Mouse (Mus musculus): ENCODE measurements around the gene Ube2v1.
"Not testable (repeated sequence)": the region's sequence is repeated elsewhere in the genome, so short reads cannot be mapped to it uniquely, and the experiment has no call there.

Ube2v1 gene

DNA sequence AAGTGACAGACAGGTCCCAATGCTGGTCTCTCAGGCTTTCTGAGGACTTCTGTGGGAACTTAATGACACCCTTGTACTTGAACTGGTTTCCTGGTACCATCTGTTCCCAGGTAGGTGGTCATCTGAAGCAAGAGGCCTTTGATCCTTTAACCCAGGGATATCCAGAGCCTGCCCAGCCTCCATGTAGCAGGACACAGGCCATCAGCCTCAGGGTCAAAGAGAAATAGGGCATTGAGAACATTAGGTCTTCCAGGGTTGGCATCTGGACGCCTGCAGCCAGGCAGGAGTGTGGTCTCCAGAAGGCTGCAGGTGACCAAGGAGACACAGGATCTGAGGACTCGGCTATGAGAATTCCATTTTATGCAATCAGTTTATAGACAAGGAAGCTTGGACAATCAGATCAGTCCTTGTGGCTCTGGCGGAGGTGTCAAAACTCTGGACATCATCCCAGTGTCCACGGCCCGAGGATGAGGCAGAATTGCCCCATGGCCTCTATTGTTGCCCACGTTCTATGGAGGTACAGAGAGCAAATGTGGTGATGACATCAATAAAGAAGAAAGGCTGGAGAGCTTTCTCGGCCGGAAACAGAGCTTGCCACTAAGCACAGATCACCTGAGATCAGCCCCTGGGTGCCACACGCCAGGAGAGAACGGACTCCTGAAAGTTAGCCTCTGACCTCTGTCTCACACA lies 23.2 kb upstream of the Ube2v1 start:
- DNase-seq (ENCODE audit: low spot score in 2 of 2), result no peak

DNA sequence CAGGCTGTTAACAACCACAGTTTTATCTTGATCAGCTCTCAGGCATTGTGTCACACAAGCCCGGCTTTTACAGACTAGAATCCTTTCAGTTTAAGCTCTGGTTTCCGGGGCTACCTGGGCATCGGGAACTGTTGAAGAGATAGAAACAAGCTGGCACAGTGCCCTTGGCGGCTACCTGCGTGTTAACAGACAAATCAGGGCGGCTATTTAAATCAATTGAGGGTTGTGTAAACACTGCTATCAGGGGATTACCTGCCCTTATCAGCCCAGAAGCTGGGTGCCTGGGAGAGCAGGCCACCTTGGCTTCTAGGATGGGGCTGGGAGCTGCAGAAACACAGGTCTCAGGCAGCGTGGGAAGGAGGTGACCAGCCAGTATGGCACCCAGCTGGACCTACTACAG lies 20.8 kb upstream of the Ube2v1 start:
- no peak for DNase-seq (ENCODE audit: low spot score in 2 of 2)

DNA sequence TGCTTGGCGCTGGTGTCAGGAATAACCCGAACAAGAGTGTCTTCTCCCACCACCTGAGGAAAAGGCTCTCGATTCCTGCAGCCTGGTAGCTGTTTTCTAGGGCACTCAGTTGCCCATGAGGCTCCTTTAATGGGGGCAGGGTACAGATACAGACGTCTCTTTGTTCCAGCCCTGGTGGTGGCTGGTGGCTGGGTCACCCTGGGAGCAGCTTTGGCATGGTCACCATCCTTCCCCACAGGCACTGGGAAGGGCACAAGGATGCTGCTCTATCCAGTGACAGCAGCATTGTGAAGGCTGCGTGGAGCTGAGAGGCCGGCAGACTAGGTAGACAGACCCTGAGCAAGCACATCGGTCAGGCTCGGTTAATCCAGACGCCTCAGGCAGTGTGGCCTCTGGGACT lies 19.7 kb upstream of the Ube2v1 start:
- DNase-seq (ENCODE audit: low spot score in 2 of 2), result no peak

DNA sequence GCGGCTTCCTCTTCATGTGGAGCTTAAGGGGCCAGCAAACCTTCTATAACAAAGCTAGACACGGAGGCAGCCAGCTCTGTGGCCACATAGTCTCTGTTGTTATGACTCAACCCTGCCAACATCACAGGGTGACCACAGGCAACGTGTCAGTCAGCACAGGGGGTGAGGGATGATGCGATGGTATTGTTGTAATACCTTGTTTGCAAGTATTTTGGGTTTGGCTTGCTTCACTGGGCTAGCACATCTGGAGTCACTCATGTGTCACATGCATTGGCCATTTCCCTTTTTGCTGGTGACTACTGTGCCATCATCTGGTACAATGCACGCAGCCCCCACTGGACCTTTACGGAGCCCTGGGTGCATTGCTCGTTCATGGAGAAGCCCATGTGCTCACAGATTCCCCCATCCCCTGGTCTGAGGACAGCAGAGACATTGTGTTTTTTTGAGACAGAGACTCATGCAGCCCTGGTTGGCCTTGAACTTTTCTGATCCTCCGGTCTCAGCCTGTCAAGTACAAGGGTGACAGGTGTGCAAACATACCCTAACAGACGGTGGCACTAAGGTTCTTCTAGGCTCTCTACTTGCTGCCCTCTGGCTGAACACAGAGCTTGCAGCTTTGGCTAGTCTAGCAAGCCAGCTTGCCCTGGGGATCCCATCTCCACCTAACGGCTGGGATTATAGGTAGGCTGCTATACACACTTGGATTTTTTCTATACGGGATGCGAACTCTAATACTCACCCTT lies 17.6 kb upstream of the Ube2v1 start:
- DNase-seq (ENCODE audit: low spot score in 2 of 2), result no peak

DNA sequence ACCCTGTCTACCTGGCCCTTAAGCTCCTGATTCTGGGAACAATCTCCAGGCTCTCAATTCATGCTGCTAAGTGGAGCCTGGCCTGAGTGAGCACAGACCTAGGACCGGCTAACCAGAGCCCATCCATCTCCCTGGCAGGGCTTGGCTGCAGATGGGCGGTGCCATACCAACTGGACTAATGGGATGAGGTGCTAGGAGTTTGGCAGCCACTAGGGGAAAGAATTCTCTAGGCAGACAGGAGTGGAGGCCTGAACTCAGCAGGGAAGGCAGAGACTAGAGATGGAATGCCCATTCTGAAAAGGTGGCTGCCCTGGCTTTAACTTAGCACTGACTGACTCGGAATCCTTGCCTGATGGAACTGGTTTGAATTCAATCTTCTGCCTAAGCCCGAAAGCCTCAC lies 14.5 kb upstream of the Ube2v1 start:
- no peak for DNase-seq (ENCODE audit: low spot score in 2 of 2)

DNA sequence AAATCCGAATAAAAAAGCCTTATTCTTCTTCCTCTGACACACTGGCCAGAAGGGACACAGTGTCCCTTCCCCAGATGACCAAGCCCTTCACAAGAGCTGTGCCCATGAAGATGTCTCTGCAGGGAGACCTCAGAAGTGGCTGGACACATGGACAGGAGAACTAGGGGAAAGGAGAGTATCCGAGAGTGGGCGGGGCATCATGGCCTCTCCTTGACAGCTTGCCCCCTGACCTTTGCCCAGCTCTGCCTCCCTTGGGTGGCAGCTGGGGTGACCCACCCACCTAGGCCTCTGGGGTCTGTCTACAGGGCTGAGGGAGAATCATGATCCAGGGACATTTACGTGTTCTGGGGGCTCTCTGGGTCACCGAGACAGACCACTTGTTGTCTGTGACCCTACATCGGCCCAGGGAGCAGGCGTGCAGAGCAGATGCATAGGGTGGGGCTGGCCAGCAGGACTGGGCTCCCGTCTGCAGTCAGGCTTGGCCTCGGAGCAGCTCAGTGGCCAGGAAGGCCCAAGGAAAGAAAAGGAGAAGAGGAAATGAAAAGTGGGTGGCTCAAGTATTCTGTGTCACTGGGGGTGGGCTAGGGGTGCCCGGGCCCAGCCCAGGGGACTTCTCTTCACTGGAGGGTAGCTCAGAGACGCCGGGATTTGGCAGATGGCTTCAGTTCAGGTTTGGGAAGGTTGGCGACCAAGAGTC lies 11.6 kb upstream of the Ube2v1 start:
- not testable (repeated sequence) for DNase-seq (ENCODE audit: low spot score in 2 of 2)

DNA sequence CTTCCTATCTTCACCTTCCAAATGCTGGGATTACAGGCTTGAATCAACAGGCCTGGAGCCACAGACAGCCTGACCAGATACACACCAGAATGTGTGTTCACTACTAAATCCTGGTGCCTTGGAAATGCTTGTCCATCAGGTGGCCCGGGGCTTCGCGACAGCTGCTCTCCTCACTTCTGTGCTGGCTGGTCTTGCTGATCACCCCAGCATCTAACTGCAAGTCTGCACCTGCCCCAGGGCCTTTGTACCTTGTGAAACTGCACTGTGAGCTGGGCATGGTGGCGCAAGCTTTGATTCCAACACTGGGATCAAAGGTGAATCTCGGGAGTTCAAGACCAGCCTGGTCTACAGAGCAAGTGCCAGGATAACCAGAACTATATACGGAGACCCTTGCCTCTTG lies 10.3 kb upstream of the Ube2v1 start:
- DNase-seq (ENCODE audit: low spot score in 2 of 2), result no peak

DNA sequence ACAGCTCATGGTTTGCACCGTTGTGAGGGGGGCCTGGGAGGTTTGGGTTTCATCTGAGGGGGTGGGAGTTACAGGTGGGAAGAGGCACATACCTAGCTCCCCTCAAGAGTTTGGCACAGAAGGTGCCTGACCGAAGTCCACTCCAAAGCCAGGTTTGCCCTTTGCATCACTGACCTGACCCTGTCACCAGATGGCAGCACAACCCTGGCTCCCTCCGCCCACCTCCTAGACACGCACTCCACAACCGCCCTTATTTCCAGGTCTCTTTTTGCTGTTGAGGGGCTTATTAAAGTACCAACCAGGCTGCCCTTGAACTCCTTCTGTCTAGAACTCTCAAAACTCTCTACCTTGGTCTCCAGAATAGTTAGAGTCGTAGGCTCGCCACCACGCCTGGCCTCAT lies 9.4 kb upstream of the Ube2v1 start:
- DNase-seq (ENCODE audit: low spot score in 2 of 2), result no peak

DNA sequence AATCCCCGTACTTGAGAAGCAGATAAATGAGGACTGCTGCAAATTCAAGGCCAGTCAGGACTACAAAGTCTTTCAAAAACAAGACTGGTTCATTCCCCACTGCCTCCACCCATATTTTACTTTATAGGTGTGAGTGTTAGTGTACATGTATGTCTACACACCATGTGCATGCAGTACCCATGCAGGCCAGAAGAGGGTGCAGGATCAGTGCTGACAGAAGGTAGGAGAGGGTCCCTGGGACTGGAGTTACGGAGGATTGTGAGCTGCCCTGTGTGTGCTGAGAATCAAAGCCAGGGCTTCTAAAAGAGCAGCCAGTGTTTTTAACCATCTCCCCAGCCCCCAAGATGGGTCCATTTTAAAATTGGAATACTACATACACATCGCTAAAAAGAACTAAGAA lies 8.4 kb upstream of the Ube2v1 start:
- no peak for DNase-seq (ENCODE audit: low spot score in 2 of 2)

DNA sequence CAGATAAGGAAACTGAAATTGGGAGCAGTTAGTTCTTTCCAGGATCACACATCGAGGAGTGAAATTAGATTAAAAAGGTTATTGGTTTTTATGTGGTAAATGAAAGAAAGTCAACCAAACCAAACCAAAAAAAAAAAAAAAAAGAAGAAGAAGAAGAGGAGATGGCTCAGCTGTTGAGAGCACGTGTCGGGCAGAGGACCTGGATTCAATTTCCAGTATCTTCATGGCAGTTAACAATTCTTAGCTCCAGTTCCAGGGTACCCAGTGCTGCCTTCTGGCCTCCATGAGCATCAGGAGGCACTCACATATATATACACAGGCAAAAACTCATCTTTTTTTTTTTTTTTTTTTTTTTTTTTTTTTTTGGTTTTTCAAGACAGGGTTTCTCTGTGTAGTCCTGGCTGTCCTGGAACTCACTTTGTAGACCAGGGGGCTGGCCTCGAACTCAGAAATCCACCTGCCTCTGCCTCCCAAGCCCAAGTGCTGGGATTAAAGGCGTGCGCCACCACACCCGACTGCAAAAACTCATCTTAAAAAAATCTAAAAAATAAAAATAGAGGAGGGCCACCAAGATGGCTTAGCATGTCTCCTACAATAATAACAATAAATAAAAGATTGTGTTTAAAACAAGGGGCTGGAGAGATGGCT lies 3.1 kb upstream of the Ube2v1 start:
- DNase-seq (ENCODE audit: low spot score in 2 of 2), result no peak

DNA sequence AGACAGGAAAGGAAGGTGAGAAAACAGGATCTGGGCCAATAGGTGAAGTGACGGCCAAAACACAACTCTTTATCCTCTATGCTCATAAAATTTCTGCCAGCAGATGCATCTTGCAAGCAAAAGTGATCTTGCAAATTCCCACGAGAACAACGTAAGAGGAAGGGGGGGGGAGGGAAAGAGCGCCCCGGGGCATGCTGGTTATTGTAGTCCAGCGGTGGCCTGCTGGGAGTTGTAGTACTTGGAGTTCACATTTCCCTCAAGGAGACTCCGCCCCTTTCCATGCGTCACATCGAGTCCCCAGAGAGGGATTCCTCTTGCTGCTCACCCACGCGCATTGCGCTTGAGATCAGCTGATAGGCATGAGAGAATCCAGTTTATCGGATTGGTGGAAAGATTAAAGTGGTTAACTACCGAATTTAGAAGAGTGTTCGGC lies 2.5 kb upstream of the Ube2v1 start:
- DNase-seq (ENCODE audit: low spot score in 2 of 2), result peak; percentile 95 to 97

DNA sequence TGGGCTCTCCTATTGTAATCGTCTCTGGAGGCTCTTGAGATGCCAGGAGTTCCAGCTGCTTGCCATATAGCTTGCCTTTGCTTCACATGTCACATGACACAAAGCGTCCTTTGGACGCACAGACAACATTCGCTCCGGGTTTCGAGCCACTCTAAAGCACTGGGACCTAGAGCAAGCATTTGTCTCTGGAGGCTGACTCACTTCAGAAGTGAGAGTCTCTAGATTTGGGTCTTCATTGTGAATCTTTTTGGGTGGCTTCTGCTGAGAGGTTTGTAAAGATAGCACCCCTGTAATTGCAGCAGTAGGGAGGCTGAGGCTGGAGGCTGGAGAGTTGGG lies 1.6 kb upstream of the Ube2v1 start:
- DNase-seq (ENCODE audit: low spot score in 2 of 2), result no peak

DNA sequence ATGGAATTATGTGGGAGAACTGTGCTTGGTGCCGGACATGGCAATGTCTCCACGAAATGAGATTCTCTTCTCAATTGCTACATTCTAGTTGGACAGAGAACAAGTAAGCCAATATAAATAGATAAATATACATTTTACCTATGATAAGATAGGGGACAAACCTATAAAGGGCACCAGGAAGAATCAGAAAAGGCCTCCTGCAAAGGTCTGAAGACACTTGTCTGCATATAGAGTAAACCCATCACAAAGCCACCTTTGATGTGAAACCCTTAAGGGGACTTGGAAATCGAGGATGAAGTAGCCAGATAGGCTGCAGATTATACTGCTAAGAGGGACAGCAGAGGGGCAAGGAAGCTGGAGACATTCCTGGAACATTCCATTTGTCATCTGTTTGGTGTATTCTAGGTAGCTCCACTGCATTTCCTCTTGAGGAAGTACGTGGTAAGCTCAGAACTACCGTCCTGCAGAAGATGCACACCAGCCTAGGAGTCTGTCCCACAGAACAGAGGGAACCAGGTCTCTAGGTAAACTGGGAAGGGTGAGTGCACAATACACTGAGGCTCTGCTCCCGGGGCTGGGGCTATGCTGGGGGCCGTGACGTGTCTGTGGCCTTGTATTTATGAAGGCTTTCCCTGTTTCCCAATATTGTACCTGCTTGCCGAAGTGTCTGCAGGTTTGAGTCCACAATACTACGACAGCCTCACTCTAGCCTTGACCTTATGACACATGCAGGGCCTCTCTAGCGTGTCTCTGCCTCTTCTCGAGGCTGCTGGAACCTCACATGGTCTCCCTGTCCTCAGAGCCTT lies 1.0 kb upstream of the Ube2v1 start:
- no peak for DNase-seq (ENCODE audit: low spot score in 2 of 2)

DNA sequence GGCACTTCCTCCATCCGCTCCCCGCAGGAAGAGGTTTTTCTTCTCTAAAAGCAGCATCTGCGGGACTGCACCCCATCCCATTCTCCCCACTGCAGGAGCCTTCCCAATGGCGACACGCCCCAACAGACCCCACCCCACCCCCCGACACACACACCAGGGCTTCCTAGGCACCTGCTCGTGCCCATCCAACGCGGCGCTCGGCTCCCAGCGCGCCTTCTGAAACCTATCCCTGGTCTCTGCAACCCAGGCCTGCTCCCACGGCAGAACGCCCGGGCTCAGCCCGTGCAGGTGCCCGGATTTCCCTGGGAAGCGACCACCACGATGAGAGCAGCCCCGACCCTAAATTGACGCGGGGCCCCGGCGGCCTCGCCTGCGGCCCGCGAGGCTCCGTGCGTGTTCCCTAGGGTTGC lies 709 bp downstream of the Ube2v1 start:
- DNase-seq (ENCODE audit: low spot score in 2 of 2), result peak in 1 of 2 experiments; percentile 34

DNA sequence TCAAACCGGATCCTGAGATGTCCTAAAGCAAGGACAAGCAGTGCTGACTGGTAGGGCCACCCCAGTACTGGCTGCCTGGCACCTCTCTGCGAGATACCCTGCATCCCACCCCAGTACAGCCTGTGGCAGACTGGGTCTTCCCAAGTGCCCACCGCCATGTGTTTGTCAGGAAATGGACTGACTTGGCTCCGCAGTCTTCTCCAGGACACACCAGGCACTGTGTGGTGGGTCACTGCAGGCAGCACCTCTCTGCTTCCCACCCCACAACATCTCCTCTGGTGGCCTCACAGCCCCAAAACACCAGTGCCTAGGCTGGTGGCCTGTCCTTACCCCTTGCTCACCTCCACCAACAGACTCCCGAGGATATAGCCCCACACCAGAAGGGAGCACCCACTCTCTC lies 1.5 kb downstream of the Ube2v1 start:
- DNase-seq (ENCODE audit: low spot score in 2 of 2), result no peak

DNA sequence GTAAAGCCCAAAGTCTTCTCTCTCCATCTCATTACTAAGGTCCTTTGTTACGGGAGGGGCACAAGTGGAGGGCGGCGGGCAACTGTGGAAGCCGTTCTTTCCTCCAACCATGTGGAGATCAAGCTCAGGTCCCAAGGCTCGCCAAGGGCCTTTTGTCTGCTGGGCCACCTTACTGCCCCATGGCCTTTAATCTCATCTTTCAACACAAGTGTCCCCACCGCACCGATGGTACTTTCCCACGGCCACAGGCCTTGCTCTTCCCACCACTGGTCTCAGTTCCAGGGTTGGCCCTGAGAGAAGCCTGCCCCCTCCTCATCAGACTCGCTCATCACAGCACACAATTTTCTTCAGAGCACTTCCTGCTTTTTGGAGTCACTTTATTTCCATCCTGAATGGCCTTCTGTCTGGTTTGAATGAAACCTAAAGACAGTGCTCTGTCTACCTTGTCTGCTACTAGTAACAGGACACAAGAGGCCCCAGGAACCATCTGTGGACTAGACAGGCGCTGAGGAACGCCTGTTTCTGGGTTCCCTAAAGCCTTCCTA lies 2.2 kb downstream of the Ube2v1 start:
- DNase-seq (ENCODE audit: low spot score in 2 of 2), result no peak

DNA sequence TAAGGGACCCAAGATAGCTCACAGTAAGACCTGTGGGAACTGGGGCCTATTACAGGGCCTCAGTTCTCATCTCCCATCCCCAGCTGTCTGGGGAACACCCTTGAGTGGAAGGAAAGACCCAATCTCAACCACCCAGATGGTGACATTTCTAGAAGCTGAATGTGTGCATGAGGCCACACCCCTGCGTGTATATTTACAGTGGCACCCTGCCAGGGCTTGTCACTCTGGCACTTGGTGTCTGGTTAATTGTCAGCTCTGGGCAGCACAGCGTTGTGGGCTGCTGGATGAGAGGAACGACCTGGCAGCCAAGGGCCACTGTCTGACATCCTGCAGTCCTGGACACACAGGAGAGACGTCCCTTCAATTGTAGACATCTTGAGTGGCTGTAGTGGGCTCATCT lies 3.0 kb downstream of the Ube2v1 start:
- DNase-seq (ENCODE audit: low spot score in 2 of 2), result no peak

DNA sequence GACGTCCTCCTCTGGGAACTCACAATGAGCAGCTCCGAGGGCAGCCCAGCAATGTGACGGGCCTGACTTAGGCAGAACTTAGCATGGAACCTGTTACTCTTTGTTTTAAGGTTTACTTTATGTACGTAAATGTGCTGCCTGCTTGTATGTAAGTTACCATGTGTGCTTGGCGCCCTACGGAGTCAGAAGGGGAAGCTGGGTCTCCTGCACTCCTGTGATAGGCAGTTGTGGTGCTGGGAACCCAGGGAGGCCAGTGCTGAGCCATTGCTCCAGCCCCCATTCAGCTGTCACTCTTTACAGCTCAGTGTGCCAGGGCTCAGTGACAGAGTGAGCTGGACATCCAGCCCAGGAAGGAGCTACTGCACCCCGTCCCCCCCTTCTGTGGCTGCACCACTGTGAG lies 4.9 kb downstream of the Ube2v1 start:
- DNase-seq (ENCODE audit: low spot score in 2 of 2), result no peak

DNA sequence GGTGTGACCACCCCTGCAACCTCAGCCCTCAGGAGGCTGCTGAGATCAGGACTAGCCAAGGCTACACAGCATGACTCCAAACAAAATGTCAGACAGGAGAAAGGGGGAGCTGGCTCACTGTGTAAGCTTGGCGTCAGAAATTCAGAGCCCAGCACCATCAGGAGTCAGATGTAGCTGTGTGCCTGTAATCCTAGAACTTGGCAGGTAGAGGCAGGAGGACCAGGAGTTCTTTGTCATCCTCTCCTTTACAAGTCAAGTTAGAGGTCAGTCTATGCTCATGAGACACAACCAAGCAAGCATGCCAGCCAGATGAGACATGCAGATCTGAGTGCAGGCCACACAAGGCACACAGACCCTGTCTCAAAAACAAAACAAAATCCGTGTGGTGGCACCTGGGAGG lies 6.2 kb downstream of the Ube2v1 start:
- DNase-seq (ENCODE audit: low spot score in 2 of 2), result no peak

DNA sequence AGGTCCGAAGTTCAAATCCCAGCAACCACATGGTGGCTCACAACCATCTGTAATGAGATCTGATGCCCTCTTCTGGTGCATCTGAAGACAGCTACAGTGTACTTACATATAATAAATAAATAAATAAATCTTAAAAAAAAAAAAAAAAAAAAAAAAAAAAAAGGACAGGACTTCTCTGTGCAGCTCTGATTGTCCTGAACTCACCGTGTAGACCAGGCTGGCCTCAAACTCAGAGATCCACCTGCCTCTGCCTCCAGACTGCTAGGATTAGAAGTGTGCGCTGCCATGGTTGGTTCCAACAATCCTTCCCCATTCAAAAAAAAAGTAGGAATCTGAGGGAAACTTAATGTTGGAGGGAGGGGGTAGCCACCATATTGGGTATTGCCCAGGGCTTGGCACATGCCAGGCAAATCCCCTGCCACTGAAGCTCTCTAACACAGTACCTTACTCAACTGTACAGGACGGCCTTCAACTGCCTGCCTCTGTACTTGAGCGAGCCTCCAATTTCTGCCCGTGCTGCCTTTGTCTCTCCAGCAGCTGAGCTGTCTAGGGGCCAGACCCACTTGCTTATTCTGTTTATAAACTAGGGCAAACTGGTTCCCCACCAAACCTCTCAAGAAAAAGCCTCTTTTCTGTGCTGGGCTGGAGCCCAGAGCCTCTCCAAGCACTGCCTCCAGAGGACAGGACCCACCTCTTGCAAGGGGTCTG lies 7.4 kb downstream of the Ube2v1 start:
- DNase-seq (ENCODE audit: low spot score in 2 of 2), result no peak

DNA sequence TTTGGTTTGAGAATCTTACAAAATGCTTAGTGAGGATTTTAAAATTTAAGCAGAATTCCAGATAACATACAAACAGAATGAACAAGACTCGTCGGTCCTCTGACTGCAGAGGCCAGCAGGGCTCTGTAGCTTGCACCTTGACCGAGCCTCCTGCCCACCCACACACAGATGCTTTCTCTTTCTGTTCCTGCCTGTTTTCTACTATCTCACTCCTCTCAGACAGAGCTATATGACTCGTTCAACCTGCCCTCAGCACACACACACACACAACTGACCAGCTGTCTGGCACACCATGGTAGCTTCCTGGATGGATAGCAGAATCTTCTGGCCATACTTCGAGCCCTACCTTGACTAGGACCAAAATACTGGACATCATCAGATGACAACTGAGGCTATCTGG lies 8.9 kb downstream of the Ube2v1 start:
- no peak for DNase-seq (ENCODE audit: low spot score in 2 of 2)
